Mouse (Mus musculus): Measurements from ENCODE around the gene Stxbp4. TPM values are rescaled to one million over a fixed set of nuclear protein-coding genes. Genes with fewer than 3 reads are reported as not detected.

Stxbp4 gene
- 0.15 TPM in 1 of 2 replicates, not detected in the other for polyA plus RNA-seq (2012; ENCODE audit: insufficient read depth, low replicate concordance)

DNA sequence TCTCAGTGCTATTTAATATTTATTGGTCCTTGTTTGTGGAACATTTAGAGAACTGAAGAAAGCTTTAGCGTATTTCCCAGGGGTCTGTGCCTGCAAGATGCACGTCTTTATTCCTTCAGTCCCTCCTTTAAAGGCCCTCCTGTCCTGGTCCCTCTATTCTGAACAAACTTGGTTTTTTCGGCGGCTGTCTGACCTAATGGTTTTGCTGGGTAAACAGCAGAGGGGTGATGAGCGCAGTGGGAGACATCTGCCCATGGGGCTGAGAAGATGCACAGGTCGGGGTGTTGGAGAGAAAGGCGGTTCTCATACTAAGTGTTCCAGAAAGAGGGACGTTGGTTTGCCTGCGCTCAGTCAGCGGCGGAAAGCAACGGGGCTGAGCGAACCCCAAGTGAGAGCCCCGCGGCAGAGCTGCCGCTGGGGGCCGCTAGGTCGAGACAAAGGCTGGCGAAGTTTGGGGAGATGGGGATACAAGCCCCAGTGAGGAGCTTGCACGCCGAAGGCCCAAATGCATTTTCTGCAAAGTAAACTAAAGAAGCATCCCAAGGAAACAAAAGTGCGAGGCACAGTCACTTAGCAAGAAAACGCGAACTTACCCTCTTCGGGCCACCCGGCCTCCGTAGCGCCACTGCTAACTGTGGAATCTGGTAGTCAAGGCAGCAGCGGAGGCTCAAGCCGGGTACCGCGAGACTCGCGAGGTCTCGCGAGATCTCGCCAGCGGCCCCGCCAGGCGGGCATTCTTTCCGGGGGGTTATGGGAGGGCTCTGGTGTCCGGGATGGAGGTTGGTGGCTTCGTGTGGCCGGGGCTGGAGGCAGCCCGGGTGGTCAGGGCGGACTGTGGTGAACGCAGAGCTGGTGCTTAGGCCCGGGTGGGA is at the start of gene Stxbp4, which contains the start of gene Cox11:
Stxbp4 (minus strand) TSS at position 645 of the 872 bp plus-strand sequence.
Cox11 (plus strand) TSS at position 734 of the 872 bp plus-strand sequence.
- Histone ChIP-seq H3K9me3 (no peaks in the 10 kb centered on the region), H3K4me3 (replicated peaks) (peak within 1 kb of the TSS; percentile 99), H3K4me1 (peaks cover 37% of the 10 kb centered on the region), H3K27me3 (replicated peaks) (no peaks in the 10 kb centered on the region), H3K36me3 (replicated peaks; ENCODE audit: low read length) (peaks cover 22% of the 10 kb centered on the region)
- TF ChIP-seq GATA1 (IDR thresholded peaks at IDR 0.05; ENCODE audit: borderline replicate concordance, low read length), result no peak
- TF ChIP-seq FLI1 (IDR thresholded peaks at IDR 0.05; ENCODE audit: low read length), result no peak

DNA sequence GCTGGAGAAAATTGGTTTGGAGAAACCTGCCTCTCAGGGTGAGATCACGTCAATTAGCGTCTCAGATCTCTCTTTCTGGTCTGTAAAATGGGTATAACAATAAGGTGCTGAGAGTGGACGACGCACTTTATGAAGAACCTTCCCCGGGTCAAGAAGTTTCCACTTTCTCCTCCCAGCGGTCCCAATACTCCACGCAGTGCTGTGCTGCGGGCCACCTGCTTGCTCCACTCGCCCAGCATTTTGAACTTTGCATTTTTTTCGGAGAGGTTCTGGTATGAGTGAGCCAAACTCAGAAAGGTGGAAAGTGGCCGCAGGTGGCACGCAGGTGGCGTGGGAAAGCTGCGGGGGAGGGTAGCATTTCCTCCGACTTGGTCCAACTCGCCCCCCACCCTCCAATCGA is 49.2 kb upstream of the Stxbp4 start:
- peak overlapping the region; percentile 97 for H3K4me3 ChIP-seq (replicated peaks)
- H3K36me3 ChIP-seq (replicated peaks; ENCODE audit: low read length), result peaks cover 43% of the 10 kb centered on the region
- TF ChIP-seq FLI1 (IDR thresholded peaks at IDR 0.05; ENCODE audit: low read length) (no peak), GATA1 (IDR thresholded peaks at IDR 0.05; ENCODE audit: borderline replicate concordance, low read length) (no peak)
- H3K4me1 ChIP-seq, result peaks cover 54% of the 10 kb centered on the region
- H3K27me3 ChIP-seq (replicated peaks), result peaks cover 1% of the 10 kb centered on the region
- H3K9me3 ChIP-seq, result 0 out of 2 replicates have a peak, but pooled peaks cover 3% of the 10 kb centered on the region

- H3K27me3 ChIP-seq (replicated peaks), result peaks cover 1% of the 10 kb centered on the region
- H3K36me3 ChIP-seq (replicated peaks; ENCODE audit: low read length), result peaks cover 49% of the 10 kb centered on the region
- H3K4me1 ChIP-seq, result peaks cover 54% of the 10 kb centered on the region
- no peak for TF ChIP-seq GATA1 (IDR thresholded peaks at IDR 0.05; ENCODE audit: borderline replicate concordance, low read length)
- TF ChIP-seq FLI1 (IDR thresholded peaks at IDR 0.05; ENCODE audit: low read length), result no peak
- H3K4me3 ChIP-seq (replicated peaks), result peak overlapping the region; percentile 97
- 0 out of 2 replicates have a peak, but pooled peaks cover 3% of the 10 kb centered on the region for H3K9me3 ChIP-seq
Measured at GRCm38 (mm10) chr11:90686287-90687025, 48.6 kb upstream of the Stxbp4 start.

- Histone ChIP-seq H3K4me1 (peaks cover 59% of the 10 kb centered on the region), H3K36me3 (replicated peaks; ENCODE audit: low read length) (peaks cover 61% of the 10 kb centered on the region), H3K4me3 (replicated peaks) (no peak overlapping the region), H3K27me3 (replicated peaks) (peaks cover 1% of the 10 kb centered on the region), H3K9me3 (0 out of 2 replicates have a peak, but pooled peaks cover 3% of the 10 kb centered on the region)
- TF ChIP-seq FLI1 (IDR thresholded peaks at IDR 0.05; ENCODE audit: low read length) (no peak), GATA1 (IDR thresholded peaks at IDR 0.05; ENCODE audit: borderline replicate concordance, low read length) (no peak)
Measured at GRCm38 (mm10) chr11:90685196-90685595, 47.3 kb upstream of the Stxbp4 start.

GRCm38 (mm10) chr11:90684765-90685164 is 46.9 kb upstream of the Stxbp4 start:
- peaks cover 1% of the 10 kb centered on the region for H3K27me3 ChIP-seq (replicated peaks)
- 0 out of 2 replicates have a peak, but pooled peaks cover 3% of the 10 kb centered on the region for H3K9me3 ChIP-seq
- H3K36me3 ChIP-seq (replicated peaks; ENCODE audit: low read length), result peaks cover 65% of the 10 kb centered on the region
- H3K4me1 ChIP-seq, result peaks cover 61% of the 10 kb centered on the region
- TF ChIP-seq GATA1 (IDR thresholded peaks at IDR 0.05; ENCODE audit: borderline replicate concordance, low read length), result no peak
- TF ChIP-seq FLI1 (IDR thresholded peaks at IDR 0.05; ENCODE audit: low read length), result no peak
- no peak overlapping the region for H3K4me3 ChIP-seq (replicated peaks)

- H3K36me3 ChIP-seq (replicated peaks; ENCODE audit: low read length), result peaks cover 95% of the 10 kb centered on the region
- TF ChIP-seq FLI1 (IDR thresholded peaks at IDR 0.05; ENCODE audit: low read length) (no peak), GATA1 (IDR thresholded peaks at IDR 0.05; ENCODE audit: borderline replicate concordance, low read length) (no peak)
Measured at GRCm38 (mm10) chr11:90681171-90681570, 43.3 kb upstream of the Stxbp4 start.

GRCm38 (mm10) chr11:90678582-90678981 is 40.7 kb upstream of the Stxbp4 start:
- peaks cover 93% of the 10 kb centered on the region for H3K36me3 ChIP-seq (replicated peaks; ENCODE audit: low read length)
- H3K27me3 ChIP-seq (replicated peaks), result no peaks in the 10 kb centered on the region
- H3K4me3 ChIP-seq (replicated peaks), result no peak overlapping the region
- no peak for TF ChIP-seq GATA1 (IDR thresholded peaks at IDR 0.05; ENCODE audit: borderline replicate concordance, low read length)
- TF ChIP-seq FLI1 (IDR thresholded peaks at IDR 0.05; ENCODE audit: low read length), result no peak
- no peaks in the 10 kb centered on the region for H3K9me3 ChIP-seq
- peaks cover 72% of the 10 kb centered on the region for H3K4me1 ChIP-seq

More at GRCm38 (mm10) chr11:90681171-90681570, 43.3 kb upstream of the Stxbp4 start:
- Histone ChIP-seq H3K27me3 (replicated peaks) (no peaks in the 10 kb centered on the region), H3K4me3 (replicated peaks) (no peak overlapping the region), H3K4me1 (peaks cover 67% of the 10 kb centered on the region), H3K9me3 (no peaks in the 10 kb centered on the region)

GRCm38 (mm10) chr11:90677771-90678288 is 39.9 kb upstream of the Stxbp4 start:
- H3K4me1 ChIP-seq, result peaks cover 74% of the 10 kb centered on the region
- TF ChIP-seq FLI1 (IDR thresholded peaks at IDR 0.05; ENCODE audit: low read length), result no peak
- no peak for TF ChIP-seq GATA1 (IDR thresholded peaks at IDR 0.05; ENCODE audit: borderline replicate concordance, low read length)
- H3K27me3 ChIP-seq (replicated peaks), result no peaks in the 10 kb centered on the region
- H3K9me3 ChIP-seq, result no peaks in the 10 kb centered on the region
- no peak overlapping the region for H3K4me3 ChIP-seq (replicated peaks)
- H3K36me3 ChIP-seq (replicated peaks; ENCODE audit: low read length), result peaks cover 93% of the 10 kb centered on the region

DNA sequence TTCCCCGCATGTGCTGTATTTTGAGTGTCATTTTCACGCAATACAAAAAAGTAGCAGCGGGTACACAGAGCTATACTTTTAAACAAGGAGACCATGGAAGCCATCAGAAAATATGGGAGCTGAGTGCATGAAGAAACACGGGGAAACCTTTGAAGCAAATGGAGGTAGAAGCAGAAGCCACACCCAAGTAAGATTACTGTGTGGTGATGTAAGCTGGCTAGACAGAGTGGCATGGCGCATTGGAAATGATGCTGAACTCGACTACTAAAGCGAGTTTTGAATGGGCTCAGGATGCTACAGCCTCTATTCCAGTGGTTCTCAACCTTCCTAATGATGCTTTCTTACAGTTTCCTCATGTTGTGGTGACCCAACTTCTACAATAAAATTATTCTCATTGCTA is 39.1 kb upstream of the Stxbp4 start:
- Histone ChIP-seq H3K4me3 (replicated peaks) (peak overlapping the region; percentile 67), H3K36me3 (replicated peaks; ENCODE audit: low read length) (peaks cover 93% of the 10 kb centered on the region), H3K27me3 (replicated peaks) (no peaks in the 10 kb centered on the region), H3K9me3 (no peaks in the 10 kb centered on the region), H3K4me1 (peaks cover 81% of the 10 kb centered on the region)
- TF ChIP-seq GATA1 (IDR thresholded peaks at IDR 0.05; ENCODE audit: borderline replicate concordance, low read length) (no peak), FLI1 (IDR thresholded peaks at IDR 0.05; ENCODE audit: low read length) (no peak)
